Mouse (Mus musculus) E14TG2a.4 (cell line): ENCODE results near the gene Grk2.

Source experiments
- H3K27me3 ChIP-seq: 2 replicates; pipeline ENCODE4 v1.6.1; 2014; ENCODE audit warnings: low read length, control low read depth; ENCODE audit not compliant: insufficient read depth
- H3K36me3 ChIP-seq: 2 replicates; pipeline ENCODE4 v1.6.1; 2014; ENCODE audit warnings: low read length, control low read depth; ENCODE audit not compliant: insufficient read depth
- H3K4me1 ChIP-seq: replicated peaks from 2 replicates; pipeline ENCODE4 v1.6.1; 2014; ENCODE audit warnings: low read depth, low read length, control low read depth
- H3K4me3 ChIP-seq: replicated peaks from 2 replicates; pipeline ENCODE4 v1.5.1; 2014; ENCODE audit warnings: mild to moderate bottlenecking, low read length
- H3K9me3 ChIP-seq: 2 replicates; pipeline ENCODE4 v1.6.1; 2014; ENCODE audit warnings: low read length, control low read depth
- CTCF ChIP-seq: conservative IDR thresholded peaks from 2 replicates; pipeline ENCODE4 v1.5.1; 2014; ENCODE audit warnings: low read length
- NANOG ChIP-seq: IDR thresholded peaks from 2 replicates; pipeline ENCODE4 v1.6.1; 2014; ENCODE audit warnings: borderline replicate concordance, low read length, mixed read lengths
- POU5F1 ChIP-seq: IDR thresholded peaks from 2 replicates; pipeline ENCODE4 v1.6.1; 2014; ENCODE audit warnings: low read length, borderline replicate concordance

Gene Grk2

DNA sequence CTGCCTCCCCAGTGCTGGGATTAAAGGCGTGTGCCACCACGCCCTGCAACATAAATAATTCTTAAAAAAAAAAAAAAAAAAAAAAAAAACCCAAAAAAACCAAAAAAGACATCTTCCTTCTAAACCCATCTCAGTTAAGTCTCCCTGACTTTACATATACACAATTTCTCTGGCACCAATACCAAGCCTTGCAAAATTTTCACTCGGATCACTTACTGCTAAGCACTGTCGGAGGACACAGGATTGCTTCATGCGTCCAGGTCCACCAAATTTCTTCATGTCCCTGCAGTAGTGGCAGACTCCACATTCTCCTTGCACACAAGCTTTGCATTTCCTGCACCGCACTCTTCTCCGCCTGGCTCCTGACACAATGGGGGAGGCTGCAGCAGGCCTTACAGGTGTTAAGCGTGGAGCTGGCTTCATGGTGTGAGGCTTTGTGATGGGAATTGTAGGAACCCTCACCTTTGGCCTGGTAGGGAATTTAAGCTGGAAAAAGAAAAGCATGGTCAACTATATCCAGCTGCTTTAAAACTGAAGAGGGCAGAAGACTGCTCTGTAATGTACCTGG, 22.8 kb upstream of the Grk2 start:
- Histone ChIP-seq H3K27me3 (no peaks in the 10 kb centered on the region), H3K4me3 (0 out of 2 replicates have a peak overlapping the region, but pooled peaks have one; percentile 1), H3K9me3 (no peaks in the 10 kb centered on the region), H3K4me1 (peaks cover 86% of the 10 kb centered on the region), H3K36me3 (peaks cover 78% of the 10 kb centered on the region)
- TF ChIP-seq POU5F1 (peak; percentile 49; the same call in 1 of the 2 replicates), NANOG (no peak)

DNA sequence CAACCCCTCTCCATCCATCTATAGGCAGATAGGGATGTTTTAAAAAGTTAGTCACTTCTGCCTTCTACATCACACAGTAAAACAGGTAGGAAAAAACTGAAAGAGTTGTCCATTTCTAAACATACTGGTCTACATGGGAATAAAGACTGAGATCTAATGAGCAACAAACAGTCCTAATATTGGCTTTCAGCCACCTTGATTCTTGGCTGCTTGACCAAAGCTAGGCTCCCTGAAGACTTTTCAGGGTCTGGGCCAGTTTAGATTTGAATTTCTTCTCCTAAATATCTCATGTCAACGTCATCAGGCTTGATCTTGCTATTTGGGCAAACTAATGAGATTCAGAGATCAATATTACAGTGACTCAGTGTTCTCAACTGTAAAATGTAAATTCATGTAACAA, 20.9 kb upstream of the Grk2 start:
- H3K36me3 ChIP-seq, result peaks cover 96% of the 10 kb centered on the region
- no peak overlapping the region for H3K4me3 ChIP-seq
- peaks cover 75% of the 10 kb centered on the region for H3K4me1 ChIP-seq
- H3K9me3 ChIP-seq, result no peaks in the 10 kb centered on the region
- H3K27me3 ChIP-seq, result no peaks in the 10 kb centered on the region
- TF ChIP-seq NANOG, result no peak

DNA sequence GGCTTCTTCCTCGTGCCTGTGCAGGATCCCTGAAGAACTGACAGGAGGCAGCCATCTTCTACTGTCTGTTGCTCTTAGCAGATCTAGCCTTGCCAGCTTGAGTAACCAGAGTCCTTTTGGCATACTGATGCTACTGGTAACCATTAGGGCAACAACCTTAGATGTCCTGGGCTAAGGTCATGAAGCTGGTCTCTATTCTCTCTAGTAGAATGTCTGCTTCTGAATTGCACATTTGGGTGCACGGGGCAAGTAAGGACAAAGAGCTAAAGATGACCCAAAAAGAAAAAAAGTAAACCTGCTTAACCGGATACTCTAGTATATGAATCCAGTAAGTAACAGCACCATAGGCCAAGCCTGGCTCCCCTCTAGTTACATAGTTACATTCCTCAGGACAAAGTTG, 20.1 kb upstream of the Grk2 start:
- TF ChIP-seq POU5F1 (no peak), CTCF (no peak), NANOG (no peak)
- peaks cover 96% of the 10 kb centered on the region for H3K36me3 ChIP-seq
- no peaks in the 10 kb centered on the region for H3K9me3 ChIP-seq
- no peak overlapping the region for H3K4me3 ChIP-seq
- H3K27me3 ChIP-seq, result no peaks in the 10 kb centered on the region
- H3K4me1 ChIP-seq, result peaks cover 67% of the 10 kb centered on the region

DNA sequence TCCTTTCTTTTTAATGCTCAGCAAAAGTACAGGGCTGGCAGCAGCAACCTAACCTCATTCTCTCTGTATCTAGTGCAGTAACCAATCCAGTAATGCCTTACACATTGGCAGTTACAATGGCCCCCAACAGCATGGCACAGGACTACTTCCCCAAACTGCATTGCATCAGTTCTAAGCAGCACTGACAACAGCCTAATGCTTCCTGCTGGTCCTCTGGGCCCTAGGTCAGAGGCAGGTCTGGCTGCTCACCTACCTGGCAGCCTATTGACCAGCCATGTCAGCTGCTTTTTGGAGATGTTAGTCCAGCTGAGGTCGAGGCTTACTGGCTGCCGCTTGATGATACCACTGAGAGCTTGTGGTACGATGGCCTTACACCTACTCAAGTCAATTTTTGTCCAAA, 16.1 kb upstream of the Grk2 start:
- TF ChIP-seq CTCF (no peak), POU5F1 (no peak), NANOG (no peak)
- H3K4me1 ChIP-seq, result peaks cover 61% of the 10 kb centered on the region
- H3K27me3 ChIP-seq, result no peaks in the 10 kb centered on the region
- H3K4me3 ChIP-seq, result no peak overlapping the region
- peaks cover 100% of the 10 kb centered on the region for H3K36me3 ChIP-seq
- no peaks in the 10 kb centered on the region for H3K9me3 ChIP-seq

DNA sequence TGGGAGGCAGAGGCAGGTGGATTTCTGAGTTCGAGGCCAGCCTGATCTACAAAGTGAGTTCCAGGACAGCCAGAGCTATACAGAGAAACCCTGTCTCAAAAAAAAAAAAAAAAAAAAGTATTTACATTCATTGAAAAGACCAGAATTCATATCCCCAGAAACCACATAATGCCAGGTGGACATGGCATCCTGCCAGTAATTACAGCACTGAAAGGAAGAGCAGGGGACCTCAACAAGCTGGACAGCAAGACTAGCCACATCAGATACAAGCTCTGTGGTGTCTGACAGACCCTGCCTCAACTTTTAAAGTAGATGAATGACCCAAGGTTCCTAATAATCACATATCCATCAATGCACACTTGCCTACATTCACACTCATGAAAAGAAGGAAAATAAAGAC, 15.6 kb upstream of the Grk2 start:
- no peaks in the 10 kb centered on the region for H3K27me3 ChIP-seq
- TF ChIP-seq POU5F1 (no peak), CTCF (no peak), NANOG (no peak)
- H3K9me3 ChIP-seq, result no peaks in the 10 kb centered on the region
- H3K36me3 ChIP-seq, result peaks cover 100% of the 10 kb centered on the region
- H3K4me3 ChIP-seq, result no peak overlapping the region
- peaks cover 56% of the 10 kb centered on the region for H3K4me1 ChIP-seq

DNA sequence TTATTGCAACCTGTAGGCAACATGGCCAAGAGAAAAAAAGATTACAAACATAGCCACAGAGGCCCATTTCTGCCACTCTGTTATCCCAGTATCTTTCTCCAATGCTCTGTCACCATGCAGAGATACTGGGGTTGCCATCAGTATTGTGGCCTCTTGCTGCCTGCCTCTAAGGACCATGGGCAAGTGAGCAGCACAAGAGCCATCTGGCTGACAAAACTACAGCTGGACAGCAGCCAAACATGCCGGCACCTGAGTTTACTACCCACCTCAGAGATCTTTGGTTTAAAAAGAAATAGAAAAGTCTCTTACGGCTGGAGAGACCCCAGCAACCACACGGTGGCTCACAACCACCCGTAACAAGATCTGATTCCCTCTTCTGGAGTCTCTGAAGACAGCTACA, 13.2 kb upstream of the Grk2 start:
- H3K4me1 ChIP-seq, result peaks cover 34% of the 10 kb centered on the region
- no peak overlapping the region for H3K4me3 ChIP-seq
- H3K27me3 ChIP-seq, result no peaks in the 10 kb centered on the region
- peaks cover 88% of the 10 kb centered on the region for H3K36me3 ChIP-seq
- H3K9me3 ChIP-seq, result no peaks in the 10 kb centered on the region
- no peak for TF ChIP-seq CTCF
- no peak for TF ChIP-seq NANOG
- TF ChIP-seq POU5F1, result no peak

DNA sequence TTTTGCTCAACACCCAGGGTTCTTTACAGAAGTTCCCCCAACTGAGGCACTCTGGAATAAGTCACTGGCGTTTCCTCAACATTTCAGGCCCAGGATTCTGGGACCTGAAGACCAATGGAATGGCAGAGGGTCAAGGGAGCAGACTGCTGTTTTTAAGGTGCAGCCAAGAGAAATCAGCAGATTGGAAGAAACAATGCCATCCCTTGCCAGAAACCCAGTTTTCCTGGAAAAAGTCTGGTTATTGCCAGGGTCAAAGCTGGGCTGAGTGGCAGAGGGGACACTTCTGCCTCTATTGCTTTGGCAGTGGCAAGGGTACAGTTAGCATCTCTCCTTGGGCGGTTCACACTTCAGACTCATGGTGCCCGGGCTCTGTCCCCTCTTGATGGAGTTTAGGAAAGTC, 11.2 kb upstream of the Grk2 start:
- H3K36me3 ChIP-seq, result peaks cover 68% of the 10 kb centered on the region
- no peak for TF ChIP-seq POU5F1
- no peak for TF ChIP-seq CTCF
- TF ChIP-seq NANOG, result no peak
- no peaks in the 10 kb centered on the region for H3K27me3 ChIP-seq
- H3K4me3 ChIP-seq, result no peak overlapping the region
- H3K4me1 ChIP-seq, result peaks cover 32% of the 10 kb centered on the region
- no peaks in the 10 kb centered on the region for H3K9me3 ChIP-seq

DNA sequence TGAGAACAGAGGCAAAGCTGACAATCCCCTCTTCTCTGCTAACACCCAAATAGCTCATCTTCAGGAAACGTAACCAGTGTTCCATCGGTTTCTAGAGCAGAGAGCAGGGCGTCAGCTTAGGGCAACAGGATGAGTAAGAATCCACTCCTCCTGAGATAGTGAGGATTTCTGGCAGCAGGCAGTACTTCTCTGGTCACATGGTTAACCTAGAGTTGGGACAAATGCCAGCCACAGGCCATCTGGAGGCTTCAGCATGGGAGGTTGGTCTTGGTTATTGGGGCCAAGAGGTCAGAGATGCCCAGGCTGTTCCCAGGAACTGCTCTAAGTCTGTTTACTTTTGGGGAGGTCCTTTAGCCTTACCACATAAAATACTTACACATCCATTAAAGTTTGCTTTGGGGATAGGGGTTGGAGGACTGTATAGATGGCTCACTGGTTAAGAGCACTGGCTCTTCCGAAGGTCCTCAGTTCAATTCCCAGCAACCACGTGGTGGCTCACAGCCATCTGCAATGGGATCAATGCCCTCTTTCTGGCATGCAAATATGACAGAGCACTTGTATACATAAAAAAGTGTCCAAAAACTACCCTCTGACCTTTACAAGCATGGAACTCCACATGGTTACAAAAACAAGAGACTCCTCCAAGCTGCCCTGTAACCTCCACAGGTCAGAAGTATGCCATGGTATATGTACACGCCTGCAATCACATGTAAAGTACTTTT, 9.4 kb upstream of the Grk2 start:
- H3K36me3 ChIP-seq, result peaks cover 50% of the 10 kb centered on the region
- peaks cover 32% of the 10 kb centered on the region for H3K4me1 ChIP-seq
- no peak for TF ChIP-seq CTCF
- no peak for TF ChIP-seq NANOG
- TF ChIP-seq POU5F1, result no peak
- no peaks in the 10 kb centered on the region for H3K27me3 ChIP-seq
- no peak overlapping the region for H3K4me3 ChIP-seq
- no peaks in the 10 kb centered on the region for H3K9me3 ChIP-seq

DNA sequence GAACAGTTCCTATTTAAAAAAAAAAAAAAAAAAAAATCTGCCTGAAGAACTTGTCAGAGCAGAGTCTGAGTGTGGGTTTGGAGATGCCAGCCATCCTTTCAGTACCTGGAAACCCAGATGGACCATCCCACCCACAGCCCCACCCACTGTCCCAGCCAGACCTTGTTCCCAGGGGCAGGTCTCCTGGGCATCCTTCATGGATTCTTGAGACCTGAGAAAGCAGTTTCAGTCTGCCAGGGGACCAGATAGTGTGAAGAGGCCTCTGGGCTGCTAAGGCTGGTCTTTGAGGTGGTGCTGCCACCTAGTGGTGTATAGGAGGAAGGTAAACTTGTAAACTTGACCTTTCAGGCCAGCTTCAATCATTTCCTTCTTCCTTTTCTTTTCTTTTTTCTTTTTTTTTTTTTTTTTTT, 3.8 kb upstream of the Grk2 start:
- Histone ChIP-seq H3K27me3 (peaks cover 8% of the 10 kb centered on the region; the same call in 1 of the 2 replicates), H3K9me3 (no peaks in the 10 kb centered on the region), H3K36me3 (no peaks in the 10 kb centered on the region), H3K4me1 (peaks cover 13% of the 10 kb centered on the region), H3K4me3 (no peak overlapping the region)
- TF ChIP-seq CTCF (peak; percentile 53), POU5F1 (no peak)
